Mouse (Mus musculus) liver, adult 2 months (tissue): ENCODE measurements around the gene Syt16. TPM values are rescaled to one million over a fixed set of nuclear protein-coding genes. Genes with fewer than 3 reads are reported as not detected.

Source experiments
- DNase-seq: peaks from one replicate; pipeline ENCODE4 v3.0.0-alpha.2; 2011; ENCODE audit warnings: low read depth, low spot score; ENCODE audit errors: extremely low read depth
- H3K27ac ChIP-seq: fragments of 200-500 bp; replicated peaks from 2 replicates; pipeline ENCODE4 v1.5.1; 2012; ENCODE audit warnings: low read depth, mild to moderate bottlenecking, control low read depth, inconsistent platforms, low read length; ENCODE audit not compliant: insufficient read depth
- H3K27me3 ChIP-seq: fragments of 200-500 bp; 2 replicates; pipeline ENCODE4 v1.6.1; 2012; ENCODE audit warnings: mild to moderate bottlenecking, moderate library complexity, low read length, inconsistent platforms; ENCODE audit not compliant: control insufficient read depth, insufficient read depth
- H3K36me3 ChIP-seq: fragments of 200-500 bp; 2 replicates; pipeline ENCODE4 v1.6.1; 2012; ENCODE audit warnings: low read length, inconsistent platforms; ENCODE audit not compliant: control insufficient read depth, insufficient read depth
- H3K4me1 ChIP-seq: fragments of 200-500 bp; 2 replicates; pipeline ENCODE4 v1.6.1; 2011; ENCODE audit warnings: low read length; ENCODE audit not compliant: control insufficient read depth, insufficient read depth
- H3K4me3 ChIP-seq: fragments of 200-500 bp; 2 replicates; pipeline ENCODE4 v1.5.1; 2011; ENCODE audit warnings: low read depth, mild to moderate bottlenecking, control low read depth, low read length, moderate library complexity; ENCODE audit not compliant: insufficient read depth
- H3K79me2 ChIP-seq: fragments of 200-500 bp; 2 replicates; pipeline ENCODE4 v1.6.1; 2012; ENCODE audit warnings: inconsistent platforms, mild to moderate bottlenecking, low read length, moderate library complexity; ENCODE audit not compliant: control insufficient read depth, insufficient read depth
- H3K9ac ChIP-seq: fragments of 200-500 bp; 2 replicates; pipeline ENCODE4 v1.6.1; 2012; ENCODE audit warnings: low read depth, mild to moderate bottlenecking, control low read depth, inconsistent platforms, low read length
- CTCF ChIP-seq: fragments of 200-500 bp; IDR thresholded peaks from 2 replicates; pipeline ENCODE4 v1.5.1; 2011; ENCODE audit warnings: low read depth, low read length, control low read depth
- POLR2A ChIP-seq: fragments of 200-500 bp; IDR thresholded peaks from 2 replicates; pipeline ENCODE4 v1.6.1; 2011; ENCODE audit warnings: low read length, control low read depth; ENCODE audit not compliant: insufficient read depth; ENCODE audit errors: extremely low read depth
- WGBS: fragments of 180-500 bp; shearing (Covaris S2); methylation state at CpG from one replicate; pipeline ENCODE4 v1.1.7; 2018; 5-methylcytosine and 5-hydroxymethylcytosine counted together
- polyA plus RNA-seq: library from polyadenylated mRNA; depleted of rRNA; stranded (reverse); fragments of >200 nt; gene quantifications from 2 replicates; pipeline ENCODE4 v1.2.3, GENCODE M21; 2012
- total RNA-seq: library from RNA; depleted of rRNA; stranded (reverse); fragments of >200 nt; gene quantifications from 2 replicates; pipeline ENCODE4 v1.2.3, GENCODE M21; 2014

The Syt16 gene
- total and polyA plus RNA-seq, 2 experiments = not detected

GRCm38 (mm10) chr12:74081122-74081521 is 83.7 kb downstream of the Syt16 start:
- Histone ChIP-seq H3K27me3 (no peaks in the 10 kb centered on the region), H3K36me3 (no peaks in the 10 kb centered on the region), H3K4me3 (no peak overlapping the region), H3K9ac (no peak overlapping the region), H3K4me1 (no peaks in the 10 kb centered on the region), H3K79me2 (no peaks in the 10 kb centered on the region), H3K27ac (no peak overlapping the region)
- no peak for DNase-seq
- WGBS = 93% methylated on average over 3 of the region's 3 CpGs
- no peak for TF ChIP-seq POLR2A
- no peak for TF ChIP-seq CTCF

GRCm38 (mm10) chr12:74084389-74084788 is 86.9 kb downstream of the Syt16 start:
- 89% methylated on average over 5 of the region's 5 CpGs for WGBS
- TF ChIP-seq POLR2A (no peak), CTCF (no peak)
- Histone ChIP-seq H3K4me3 (no peak overlapping the region), H3K36me3 (no peaks in the 10 kb centered on the region), H3K79me2 (no peaks in the 10 kb centered on the region), H3K27me3 (no peaks in the 10 kb centered on the region), H3K4me1 (no peaks in the 10 kb centered on the region; the same call in 1 of the 2 replicates), H3K27ac (no peak overlapping the region), H3K9ac (no peak overlapping the region)
- DNase-seq = no peak

DNA sequence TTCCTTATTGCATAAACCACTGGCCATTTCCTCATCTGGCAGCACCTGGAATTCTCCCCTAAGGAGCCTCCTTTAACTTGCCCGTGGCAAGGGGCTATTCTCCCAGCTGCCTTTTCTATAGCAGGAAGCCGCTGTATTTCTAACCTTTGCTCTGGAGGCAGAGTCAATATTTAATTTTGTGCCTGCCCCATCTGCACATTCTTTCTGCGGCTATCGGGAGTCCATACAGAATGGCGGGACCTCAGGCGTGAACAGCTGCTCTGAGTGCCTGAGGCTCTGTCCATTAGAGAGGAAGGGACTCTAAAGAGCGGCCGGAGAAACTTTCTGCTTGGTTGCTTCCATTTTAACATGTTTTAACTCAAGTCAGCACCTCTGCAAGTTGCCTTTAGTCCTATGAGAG is 89.6 kb downstream of the Syt16 start:
- H3K36me3 ChIP-seq = no peaks in the 10 kb centered on the region
- no peaks in the 10 kb centered on the region for H3K79me2 ChIP-seq
- H3K9ac ChIP-seq = no peak overlapping the region
- DNase-seq = peak; percentile 1
- H3K27ac ChIP-seq = no peak overlapping the region
- TF ChIP-seq CTCF (no peak), POLR2A (no peak)
- WGBS = 33% methylated on average over 8 of the region's 8 CpGs
- no peak overlapping the region for H3K4me3 ChIP-seq
- no peaks in the 10 kb centered on the region for H3K27me3 ChIP-seq
- H3K4me1 ChIP-seq = peaks cover 2% of the 10 kb centered on the region; the same call in 1 of the 2 replicates

DNA sequence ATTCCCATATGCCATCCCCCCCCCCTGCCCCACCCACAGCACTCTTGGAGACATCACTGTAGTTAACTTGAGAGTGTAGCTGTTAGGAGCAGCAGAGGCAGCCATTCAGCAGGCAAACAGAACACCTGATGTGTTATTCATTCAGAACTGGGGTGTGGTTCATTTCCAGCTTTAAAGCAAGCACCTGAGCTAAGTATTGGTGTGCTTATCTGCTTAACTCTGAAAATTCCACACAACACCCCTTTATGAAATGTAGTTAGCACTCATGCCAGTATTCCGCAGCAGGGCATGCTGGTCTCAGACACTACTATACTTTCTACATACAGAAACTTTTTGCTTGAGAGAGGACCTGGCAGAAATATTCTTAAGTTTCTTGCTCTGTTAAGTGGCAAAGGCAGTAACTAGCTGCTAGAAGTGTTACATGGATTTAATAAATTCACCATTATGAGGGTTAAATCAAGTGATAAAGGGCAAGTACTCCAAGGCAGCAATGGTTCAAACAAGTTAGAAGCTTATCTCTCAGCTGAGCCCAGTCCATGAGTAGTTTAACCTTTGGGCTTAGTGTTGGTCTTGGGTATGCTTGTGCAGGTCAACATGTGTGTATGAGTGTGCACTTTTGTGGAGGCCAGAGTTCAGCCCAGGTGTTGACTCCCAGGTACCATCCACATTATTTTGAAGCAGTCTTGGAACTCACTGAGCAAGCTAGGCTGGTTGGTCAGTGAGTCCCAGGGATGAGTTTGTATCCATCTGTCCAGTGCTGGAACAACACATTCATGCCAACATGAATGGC is 92.1 kb downstream of the Syt16 start:
- DNase-seq = peak; percentile 10
- H3K79me2 ChIP-seq = no peaks in the 10 kb centered on the region
- no peaks in the 10 kb centered on the region for H3K36me3 ChIP-seq
- WGBS = 95% methylated on average over 1 of the region's 1 CpGs
- H3K27me3 ChIP-seq = no peaks in the 10 kb centered on the region
- H3K9ac ChIP-seq = no peak overlapping the region
- no peak overlapping the region for H3K4me3 ChIP-seq
- H3K27ac ChIP-seq = no peak overlapping the region
- TF ChIP-seq CTCF (no peak), POLR2A (no peak)
- H3K4me1 ChIP-seq = peaks cover 2% of the 10 kb centered on the region; the same call in 1 of the 2 replicates

GRCm38 (mm10) chr12:74092546-74092945 is 95.1 kb downstream of the Syt16 start:
- WGBS = 85% methylated on average over 5 of the region's 5 CpGs
- no peaks in the 10 kb centered on the region for H3K27me3 ChIP-seq
- no peak overlapping the region for H3K27ac ChIP-seq
- DNase-seq = no peak
- H3K79me2 ChIP-seq = no peaks in the 10 kb centered on the region
- no peak overlapping the region for H3K9ac ChIP-seq
- 0 out of 2 replicates have a peak, but pooled peaks cover 2% of the 10 kb centered on the region for H3K4me1 ChIP-seq
- no peaks in the 10 kb centered on the region for H3K36me3 ChIP-seq
- H3K4me3 ChIP-seq = no peak overlapping the region
- TF ChIP-seq POLR2A (no peak), CTCF (no peak)

GRCm38 (mm10) chr12:74093110-74093509 is 95.6 kb downstream of the Syt16 start:
- 0 out of 2 replicates have a peak, but pooled peaks cover 2% of the 10 kb centered on the region for H3K4me1 ChIP-seq
- TF ChIP-seq POLR2A (no peak), CTCF (no peak)
- H3K4me3 ChIP-seq = no peak overlapping the region
- no peaks in the 10 kb centered on the region for H3K27me3 ChIP-seq
- no peak overlapping the region for H3K27ac ChIP-seq
- 85% methylated on average over 8 of the region's 8 CpGs for WGBS
- H3K36me3 ChIP-seq = no peaks in the 10 kb centered on the region
- no peak for DNase-seq
- no peaks in the 10 kb centered on the region for H3K79me2 ChIP-seq
- no peak overlapping the region for H3K9ac ChIP-seq
